Mouse (Mus musculus) midbrain, embryonic 15.5 days (tissue): ENCODE measurements at regions not wholly inside any gene's neighbourhood (a gene's known extent, or its start where the extent isn't known, plus 50 kb on each side); places are given as distances from the start of the nearest gene placed in this dataset.

Experiments used
- ATAC-seq: fragments of 200-750 bp; cut with Nextera tagmentation; replicated peaks from 2 replicates; pipeline ENCODE4 v1.8.0; 2017; ENCODE audit warnings: moderate TSS enrichment
- H3K27ac ChIP-seq: fragments of 300-500 bp; sonication (generic); 2 replicates; pipeline ENCODE4 v1.5.1; 2015; ENCODE audit warnings: mild to moderate bottlenecking, inconsistent platforms
- H3K27me3 ChIP-seq: fragments of 300-500 bp; sonication (generic); replicated peaks from 2 replicates; pipeline ENCODE4 v1.6.1; 2015; ENCODE audit warnings: inconsistent platforms
- H3K36me3 ChIP-seq: fragments of 300-500 bp; sonication (generic); replicated peaks from 2 replicates; pipeline ENCODE4 v1.6.1; 2015; ENCODE audit warnings: inconsistent platforms
- H3K4me1 ChIP-seq: fragments of 300-500 bp; sonication (generic); 2 replicates; pipeline ENCODE4 v1.6.1; 2015; ENCODE audit warnings: inconsistent platforms
- H3K4me2 ChIP-seq: fragments of 300-500 bp; sonication (generic); 2 replicates; pipeline ENCODE4 v1.6.1; 2015; ENCODE audit warnings: inconsistent platforms, mild to moderate bottlenecking, moderate library complexity
- H3K4me3 ChIP-seq: fragments of 300-500 bp; sonication (generic); 2 replicates; pipeline ENCODE4 v1.5.1; 2015; ENCODE audit warnings: mild to moderate bottlenecking, inconsistent platforms
- H3K9ac ChIP-seq: fragments of 300-500 bp; sonication (generic); 2 replicates; pipeline ENCODE4 v1.6.1; 2015; ENCODE audit warnings: mild to moderate bottlenecking, inconsistent platforms
- H3K9me3 ChIP-seq: fragments of 300-500 bp; sonication (generic); 2 replicates; pipeline ENCODE4 v1.6.1; 2016; ENCODE audit warnings: inconsistent platforms
- WGBS: fragments of 180-500 bp; shearing (Covaris S2); methylation state at CpG from one replicate; pipeline ENCODE4 v1.1.7; 2015; ENCODE audit warnings: mixed read lengths; 5-methylcytosine and 5-hydroxymethylcytosine counted together

GRCm38 (mm10) chr13:115989091-115989490, 320.4 kb downstream of the Isl1 start:
- ATAC-seq, result no peak
- Histone ChIP-seq H3K4me3 (no peak overlapping the region), H3K4me2 (no peak overlapping the region), H3K4me1 (no peaks in the 10 kb centered on the region), H3K27ac (no peak overlapping the region), H3K36me3 (no peaks in the 10 kb centered on the region), H3K9me3 (no peaks in the 10 kb centered on the region), H3K9ac (no peak overlapping the region), H3K27me3 (no peaks in the 10 kb centered on the region)

DNA sequence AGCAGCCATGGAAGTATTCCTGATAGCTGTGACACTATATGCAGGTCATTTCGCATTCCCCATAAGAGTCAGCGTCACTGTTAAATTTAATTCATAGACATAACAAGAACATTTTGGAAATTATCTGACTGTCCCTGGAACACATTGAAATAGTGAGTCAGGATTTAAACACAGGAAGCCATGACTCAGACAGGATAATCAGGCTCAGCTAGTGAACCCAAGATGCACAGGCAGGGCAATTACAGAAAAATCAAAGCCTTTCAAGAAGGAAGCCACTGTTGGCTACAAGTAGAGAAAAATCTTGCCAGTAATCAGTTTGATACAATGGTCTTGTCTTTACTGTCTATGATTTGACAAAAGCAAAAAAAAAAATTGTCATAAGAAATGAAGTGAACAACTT, 323.2 kb downstream of the Isl1 start:
- no peak for ATAC-seq
- Histone ChIP-seq H3K36me3 (no peaks in the 10 kb centered on the region), H3K9me3 (no peaks in the 10 kb centered on the region), H3K27ac (no peak overlapping the region), H3K4me3 (no peak overlapping the region), H3K4me1 (no peaks in the 10 kb centered on the region), H3K9ac (no peak overlapping the region), H3K27me3 (no peaks in the 10 kb centered on the region), H3K4me2 (no peak overlapping the region)
- WGBS, result 96% methylated on average over 2 of the region's 2 CpGs

DNA sequence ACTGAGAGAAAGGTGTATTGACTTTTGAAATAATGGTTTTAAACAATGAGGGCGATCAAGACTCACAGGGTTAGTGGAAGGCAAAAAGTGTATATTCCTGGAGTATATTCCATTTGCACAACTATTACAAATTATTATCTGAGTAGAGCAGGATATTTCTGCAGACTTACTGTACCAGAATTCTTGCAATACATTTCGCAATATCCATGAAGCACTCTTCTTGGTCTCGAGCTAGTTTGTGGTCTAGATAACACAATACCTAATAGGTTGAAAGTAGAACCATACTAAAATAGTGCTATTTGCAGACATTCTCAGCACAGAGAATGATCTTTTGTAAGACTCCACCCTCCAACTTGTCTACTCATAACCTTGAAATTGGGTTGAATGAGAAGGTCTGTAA, 323.8 kb downstream of the Isl1 start:
- Histone ChIP-seq H3K4me1 (no peaks in the 10 kb centered on the region), H3K9ac (no peak overlapping the region), H3K4me3 (no peak overlapping the region), H3K27me3 (no peaks in the 10 kb centered on the region), H3K9me3 (no peaks in the 10 kb centered on the region), H3K36me3 (no peaks in the 10 kb centered on the region), H3K4me2 (no peak overlapping the region), H3K27ac (no peak overlapping the region)
- WGBS, result 91% methylated on average over 3 of the region's 3 CpGs
- no peak for ATAC-seq

DNA sequence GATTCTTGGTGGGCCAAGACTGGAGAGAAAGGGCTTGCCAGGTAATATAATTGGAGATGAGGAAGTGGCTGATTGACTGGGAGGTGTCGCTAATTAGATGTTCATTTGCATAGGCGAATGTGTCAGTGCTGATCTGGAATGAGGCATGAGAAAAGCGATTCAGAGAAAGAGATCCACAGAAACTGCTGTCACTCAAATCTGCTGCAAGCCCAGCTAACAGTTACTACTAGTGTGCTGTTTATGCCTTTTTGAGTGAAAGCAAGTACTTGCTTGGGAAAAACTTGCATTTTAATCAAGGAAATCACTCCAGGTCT, 331.6 kb downstream of the Isl1 start:
- H3K36me3 ChIP-seq, result no peaks in the 10 kb centered on the region
- H3K27ac ChIP-seq, result no peak overlapping the region
- no peaks in the 10 kb centered on the region for H3K9me3 ChIP-seq
- H3K27me3 ChIP-seq, result no peaks in the 10 kb centered on the region
- no peak overlapping the region for H3K4me3 ChIP-seq
- peak overlapping the region; percentile 20; the same call in 1 of the 2 replicates for H3K4me2 ChIP-seq
- peaks cover 10% of the 10 kb centered on the region; the same call in 1 of the 2 replicates for H3K4me1 ChIP-seq
- no peak for ATAC-seq
- H3K9ac ChIP-seq, result no peak overlapping the region
- 36% methylated on average over 3 of the region's 3 CpGs for WGBS

DNA sequence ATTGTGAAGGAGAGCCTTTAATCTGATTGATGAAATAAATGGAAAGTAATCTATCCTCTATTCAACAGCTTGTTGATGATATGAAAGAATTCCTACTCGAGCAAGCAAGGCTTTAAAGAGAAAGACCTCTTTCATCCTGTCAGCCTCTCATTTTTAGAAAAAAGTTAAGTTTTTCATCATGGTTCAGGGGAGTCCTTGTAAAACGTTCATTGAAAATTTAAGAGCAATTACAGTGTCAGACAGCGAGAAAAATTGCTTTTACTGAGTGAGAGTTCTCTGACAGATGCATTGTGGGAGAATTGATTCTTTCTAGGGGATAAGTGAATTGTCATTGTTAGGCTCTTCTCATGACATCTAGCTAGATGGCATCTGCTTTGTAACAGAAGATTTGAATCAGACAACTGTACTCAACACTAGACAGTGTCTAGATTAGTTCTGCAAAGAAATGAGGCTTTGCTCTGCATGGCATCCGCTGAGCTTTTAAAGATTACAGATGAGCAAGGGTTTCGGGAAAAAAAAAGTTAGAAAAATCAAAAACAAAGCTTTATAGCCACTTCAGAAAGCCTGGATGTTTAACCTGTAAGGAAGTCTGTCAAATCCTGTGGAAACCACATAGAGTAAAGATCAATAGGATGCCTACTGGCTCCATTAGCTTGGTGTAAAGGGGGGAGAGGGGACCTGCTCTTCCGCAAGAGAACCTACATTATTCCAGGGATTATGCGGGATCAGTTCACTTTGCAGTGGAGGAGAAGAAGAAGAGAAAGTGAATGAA, 332.2 kb downstream of the Isl1 start:
- peak; percentile 75; the same call in 1 of the 2 replicates for ATAC-seq
- Histone ChIP-seq H3K9ac (no peak overlapping the region), H3K36me3 (no peaks in the 10 kb centered on the region), H3K27ac (no peak overlapping the region), H3K4me3 (no peak overlapping the region), H3K4me1 (peaks cover 10% of the 10 kb centered on the region; the same call in 1 of the 2 replicates), H3K27me3 (no peaks in the 10 kb centered on the region), H3K4me2 (peak overlapping the region; percentile 20; the same call in 1 of the 2 replicates), H3K9me3 (no peaks in the 10 kb centered on the region)
- 26% methylated on average over 7 of the region's 7 CpGs for WGBS
